Mouse (Mus musculus): ENCODE results near the gene Cenpb.
A peak's percentile ranks its signal among the peaks of the same experiment; 100 is the strongest.

Cenpb gene

GRCm38 (mm10) chr2:131196606-131197316 is 16.9 kb upstream of the Cenpb start:
- no peak for DNase-seq

DNA sequence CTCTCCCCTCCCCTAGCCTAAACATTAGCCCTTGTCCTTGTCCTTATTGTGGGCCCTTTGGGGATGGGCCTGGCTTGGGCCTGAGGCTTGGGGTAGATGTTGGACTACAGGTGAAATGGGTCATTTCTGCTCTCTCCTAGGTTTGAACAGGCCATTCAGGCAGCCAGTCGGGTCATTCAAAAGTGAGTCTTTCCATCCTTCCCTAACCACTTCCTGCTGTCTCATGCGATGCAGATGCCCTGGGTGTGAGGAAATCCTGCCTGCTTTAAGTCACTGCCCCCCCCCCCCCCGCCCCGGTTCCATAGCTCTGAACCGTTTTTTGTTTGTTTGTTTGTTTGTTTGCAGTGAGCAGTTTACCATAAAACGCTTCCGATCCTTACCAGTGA is 11.1 kb upstream of the Cenpb start:
- no peak for DNase-seq

- no peak for DNase-seq
These were observed 10.6 kb upstream of the Cenpb start for GRCm38 (mm10) chr2:131190344-131191004.

DNA sequence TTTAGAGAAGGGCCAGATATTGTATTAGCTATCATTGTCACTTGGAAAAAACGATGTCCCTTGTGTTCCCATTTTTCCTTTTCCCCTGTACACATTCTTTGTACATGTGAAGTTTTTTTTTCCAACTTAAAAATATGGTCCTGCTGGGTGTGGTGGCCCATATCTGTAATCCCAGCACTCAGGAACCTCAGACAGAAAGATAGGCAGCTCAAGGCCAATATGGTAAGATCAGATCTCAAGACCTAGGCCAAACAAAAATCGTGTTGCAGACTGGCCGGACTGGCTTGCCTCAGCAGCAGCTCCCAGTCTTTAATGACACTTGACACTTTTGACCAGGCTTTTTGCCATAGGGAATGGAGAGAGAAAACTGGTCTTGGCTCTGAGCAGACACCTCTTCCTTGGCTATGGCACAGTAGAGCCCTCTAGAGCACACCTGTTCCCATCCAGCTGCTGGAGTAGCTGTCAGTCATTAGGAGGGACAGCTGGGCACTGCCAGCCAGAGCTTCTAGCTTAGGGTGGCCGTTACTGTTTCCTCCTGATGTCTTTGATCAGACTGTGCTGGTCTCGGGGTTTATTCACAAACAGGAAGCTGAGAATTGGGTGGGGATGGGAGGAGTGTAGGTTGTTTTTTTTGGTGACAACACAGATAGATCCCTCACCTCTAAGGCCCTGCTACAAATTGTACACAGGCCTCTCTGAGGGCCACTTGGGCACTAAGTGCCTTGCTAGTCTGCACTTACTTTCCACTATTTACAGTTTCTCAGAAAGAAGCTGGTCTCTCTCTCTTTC is 9.8 kb upstream of the Cenpb start:
- no peak for DNase-seq

DNA sequence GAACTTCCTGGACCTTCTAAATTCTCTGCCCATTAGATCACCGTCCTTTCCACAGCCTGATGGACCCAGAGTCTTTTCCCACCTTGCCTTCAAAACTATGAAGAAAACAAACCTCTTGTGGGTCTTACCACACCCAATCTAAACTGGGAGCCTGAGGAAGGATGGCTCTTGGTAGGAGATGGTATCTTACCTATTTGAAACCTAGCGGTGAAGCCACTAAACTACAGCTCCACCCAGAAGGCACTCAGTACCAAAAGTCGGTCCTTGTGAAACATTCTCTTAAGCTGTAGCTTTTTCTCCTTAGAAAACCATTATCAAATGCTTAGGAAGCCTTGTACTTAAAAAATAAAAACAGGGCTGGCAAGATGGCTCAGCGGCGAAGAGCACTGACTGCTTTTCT is 8.4 kb upstream of the Cenpb start:
- DNase-seq: no peak

DNA sequence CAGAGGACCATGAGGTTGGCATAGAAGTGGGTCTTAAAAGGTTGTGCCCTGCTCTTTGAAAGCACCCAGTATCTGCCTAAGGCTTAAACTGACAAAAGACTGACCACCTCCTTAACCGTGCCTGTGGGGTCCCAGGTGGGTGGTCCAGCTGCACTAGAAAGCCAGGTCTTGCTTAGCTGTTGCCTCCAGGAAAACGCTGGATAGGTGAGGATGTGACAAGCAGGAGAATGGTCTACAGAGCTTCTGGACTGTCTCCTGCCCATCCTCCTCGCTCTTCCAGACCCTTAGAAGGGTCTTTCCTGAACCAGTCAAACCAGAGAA is 7.7 kb upstream of the Cenpb start:
- DNase-seq: no peak

DNA sequence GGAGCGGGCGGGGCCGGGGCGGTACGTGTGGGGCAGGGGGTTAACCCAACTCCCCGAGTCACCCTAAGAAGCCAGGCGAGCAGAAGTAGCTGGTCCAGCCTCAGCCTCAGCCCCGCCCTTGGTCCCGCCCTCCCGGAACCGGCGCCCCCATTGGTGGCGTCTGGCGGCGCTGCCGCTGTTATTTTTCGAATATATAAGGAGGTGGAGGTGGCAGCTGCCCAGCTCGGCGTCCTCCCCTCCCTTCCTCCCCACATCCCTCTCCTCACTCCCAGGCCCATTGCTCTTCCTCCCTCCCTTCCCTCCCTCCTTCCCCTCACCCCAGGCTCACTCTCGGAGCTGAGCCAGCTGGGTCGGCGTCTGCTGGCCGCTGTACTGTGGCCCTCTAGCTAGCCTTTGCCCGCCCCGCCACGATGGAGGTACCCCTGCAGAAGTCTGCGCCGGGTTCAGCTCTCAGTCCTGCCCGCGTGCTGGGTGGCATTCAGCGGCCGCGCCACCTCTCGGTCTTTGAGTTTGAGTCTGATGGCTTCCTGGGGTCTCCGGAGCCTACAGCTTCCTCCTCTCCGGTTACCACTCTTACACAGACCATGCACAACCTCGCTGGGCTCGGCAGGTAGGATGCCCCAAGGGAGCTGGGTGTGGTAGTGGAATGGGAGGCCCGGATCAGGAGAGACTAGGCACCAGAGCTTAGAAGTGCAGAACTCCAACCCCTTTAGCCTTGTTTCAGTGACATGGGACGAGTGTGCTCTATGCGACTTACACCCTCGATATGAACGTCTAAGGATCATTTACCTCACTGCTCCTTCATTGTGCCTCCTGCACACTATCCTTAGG is 7.1 kb upstream of the Cenpb start, which contains the start of the genes Cdc25b and Spef1:
Cdc25b (plus strand) TSS at position 179 of the 831 bp plus-strand sequence.
Spef1 (minus strand) TSS at position 512 of the 831 bp plus-strand sequence.
- DNase-seq: peak; percentile 80

DNA sequence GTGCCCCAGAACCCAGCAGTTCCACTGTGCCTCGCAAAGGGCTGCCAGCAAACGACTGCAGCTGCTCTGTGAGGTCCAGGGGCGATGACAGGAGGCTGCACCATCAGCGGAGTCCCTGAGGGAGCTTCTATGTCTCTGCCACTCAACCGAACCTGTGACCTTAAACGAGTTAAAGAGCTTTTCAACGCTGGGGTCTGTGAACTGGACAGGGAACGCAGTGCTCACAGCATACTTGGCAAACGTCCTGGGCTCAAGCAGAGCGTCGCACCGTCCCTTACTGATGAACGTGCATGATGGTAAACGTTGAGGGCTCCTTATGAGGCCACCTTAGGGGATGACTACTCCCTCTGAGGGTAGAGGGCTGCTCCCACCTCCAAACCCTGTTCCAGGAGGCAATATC is 6.5 kb upstream of the Cenpb start:
- DNase-seq: no peak

- DNase-seq: peak; percentile 65
These were observed 501 bp downstream of the Cenpb start for GRCm38 (mm10) chr2:131179246-131179886.

DNA sequence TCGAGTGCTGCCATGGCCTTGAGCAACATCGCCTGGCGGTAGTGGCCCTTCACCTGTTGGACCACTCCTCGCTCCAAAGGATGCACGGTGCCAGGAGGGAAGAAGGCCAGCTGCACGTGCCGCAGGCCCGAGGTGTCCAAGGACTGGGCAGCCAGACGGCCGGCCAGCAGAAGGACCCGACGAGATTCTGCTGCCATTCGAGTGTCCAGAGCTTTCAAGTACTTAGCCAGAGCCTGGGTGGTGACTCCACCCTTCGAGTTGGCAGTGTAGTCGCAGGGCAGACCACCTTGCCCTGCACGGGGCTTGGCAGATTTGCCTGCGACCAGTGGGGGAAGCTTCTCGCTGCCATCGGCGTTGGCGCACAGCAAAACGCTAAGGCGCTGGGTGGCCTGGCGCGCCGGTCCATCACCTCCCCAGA is 1.0 kb downstream of the Cenpb start:
- no peak for DNase-seq

GRCm38 (mm10) chr2:131177932-131178331 is 1.9 kb downstream of the Cenpb start:
- no peak for DNase-seq

DNA sequence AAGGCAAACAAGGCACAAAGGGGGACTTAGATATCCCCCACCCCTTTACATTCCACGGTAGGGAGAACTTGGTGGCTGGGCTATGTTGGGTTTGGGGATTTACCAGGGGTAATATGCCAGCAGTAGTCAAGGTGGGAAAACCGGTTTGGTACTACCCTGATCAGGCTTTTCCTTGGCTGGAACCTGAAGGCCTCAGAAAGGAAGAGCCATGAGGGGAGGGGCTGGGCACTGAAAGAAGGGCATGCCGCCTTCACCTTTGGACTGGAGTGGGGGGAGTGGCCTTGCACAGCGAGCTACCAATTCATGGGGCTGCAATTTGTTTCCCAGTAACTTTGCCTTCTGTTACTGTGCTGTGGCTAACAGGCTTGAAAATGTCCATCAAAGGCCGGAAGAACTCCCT is 3.4 kb downstream of the Cenpb start:
- DNase-seq: no peak

DNA sequence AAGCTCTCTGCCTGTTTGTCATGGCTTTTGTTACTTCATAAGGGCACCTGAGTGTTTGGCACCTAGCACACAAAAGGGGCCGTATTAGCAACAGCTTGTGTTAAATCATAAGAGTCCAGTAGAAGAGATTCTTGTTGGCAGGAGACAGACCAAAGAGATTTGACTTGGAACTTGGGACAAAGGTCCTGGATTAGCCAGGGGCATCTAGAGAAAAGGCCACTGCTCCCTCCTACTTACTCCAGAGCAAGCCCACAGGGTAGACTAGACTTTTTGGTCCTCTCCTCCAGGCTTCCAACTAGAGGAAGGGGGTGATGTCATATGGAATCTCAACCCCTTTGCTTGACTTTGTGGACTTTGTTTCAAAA is 3.9 kb downstream of the Cenpb start:
- no peak for DNase-seq

- DNase-seq: no peak
These were observed 4.5 kb downstream of the Cenpb start for GRCm38 (mm10) chr2:131175286-131175944.

GRCm38 (mm10) chr2:131174700-131175099 is 5.2 kb downstream of the Cenpb start:
- peak; percentile 53 for DNase-seq

- DNase-seq: no peak
These were observed 7.5 kb downstream of the Cenpb start for GRCm38 (mm10) chr2:131172322-131172721.

DNA sequence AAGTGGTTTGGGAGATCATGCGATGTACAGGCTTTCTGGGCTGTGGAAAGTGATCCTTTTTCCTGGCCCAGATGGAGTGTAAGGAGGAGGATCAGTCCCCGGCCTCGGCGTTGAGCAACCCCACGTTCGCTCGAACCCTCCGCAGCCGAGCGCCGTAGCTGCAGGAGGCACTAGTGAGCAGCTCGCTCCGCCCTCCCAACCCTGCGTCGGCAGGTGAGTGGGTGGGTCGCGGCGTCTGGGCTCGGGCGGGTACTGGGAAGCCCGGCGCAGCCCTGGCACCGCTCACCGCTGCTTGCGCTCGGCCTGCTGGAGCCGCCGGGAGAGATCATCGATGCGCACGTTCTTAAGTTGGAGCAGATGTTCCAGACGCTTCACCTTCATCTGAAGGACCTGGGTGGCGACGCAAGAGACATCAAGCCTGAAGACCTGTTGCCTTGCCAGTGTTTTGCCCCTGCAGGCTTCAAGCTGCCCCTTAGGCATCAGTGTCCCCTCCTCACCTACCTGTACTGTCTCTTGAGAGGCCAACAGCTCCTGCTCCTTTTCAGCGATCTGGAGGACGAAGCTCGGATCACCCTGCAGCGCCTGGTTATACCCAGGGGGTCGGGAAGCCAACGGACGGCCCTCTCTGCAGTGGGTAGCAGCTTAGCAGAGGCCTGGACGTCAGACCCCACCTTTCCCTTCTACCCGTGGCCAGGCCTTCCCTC is 8.3 kb downstream of the Cenpb start:
- no peak for DNase-seq

DNA sequence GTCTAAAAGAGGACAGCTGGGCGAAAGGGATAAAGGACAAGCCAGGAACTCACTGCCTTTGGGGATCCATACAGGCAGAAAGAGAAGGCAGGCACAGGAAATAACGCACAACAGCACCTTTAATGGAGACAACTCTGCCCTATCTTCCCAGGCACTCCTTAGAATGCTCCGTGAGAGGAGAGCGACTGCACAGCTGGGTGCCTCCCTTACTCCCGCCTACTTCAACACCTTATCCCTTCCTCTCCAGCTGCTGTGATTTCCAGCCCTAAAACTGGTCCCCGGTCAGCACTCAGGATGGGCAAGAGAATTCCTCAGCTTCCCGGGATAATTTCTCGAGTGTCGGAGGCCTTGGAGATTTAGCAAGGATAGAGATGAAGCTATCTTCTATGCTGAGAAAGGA is 8.9 kb downstream of the Cenpb start:
- no peak for DNase-seq

DNA sequence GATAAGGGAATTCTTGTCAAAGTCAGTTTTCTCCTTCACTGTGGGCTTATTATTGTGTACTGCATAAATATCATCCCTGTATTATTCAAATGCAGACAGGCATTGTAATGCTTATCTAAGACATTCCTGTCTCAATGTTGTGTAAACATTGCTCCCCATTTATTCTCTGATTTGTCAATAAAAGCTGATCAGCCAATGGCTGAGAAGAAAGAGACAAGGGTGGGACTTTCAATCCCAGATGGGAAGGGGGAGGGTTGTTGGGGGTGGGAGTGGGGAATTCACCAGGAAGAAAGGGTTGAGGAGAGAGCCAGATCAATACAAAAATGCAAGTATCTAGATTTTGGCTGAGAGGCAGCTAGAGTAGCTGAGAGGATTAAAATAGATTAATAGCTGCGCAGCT is 11.0 kb downstream of the Cenpb start:
- no peak for DNase-seq

GRCm38 (mm10) chr2:131167984-131168383 is 11.9 kb downstream of the Cenpb start:
- no peak for DNase-seq

GRCm38 (mm10) chr2:131166172-131166571 is 13.7 kb downstream of the Cenpb start:
- DNase-seq: no peak

Measured in cerebellum, adult 11 months (tissue).